Mouse (Mus musculus) regulatory T cell (primary cell): ENCODE results near the gene Gpr89.

ENCODE experiments used
- in situ Hi-C: fragments of 300-600 bp; cut with MboI, MseI; formaldehyde crosslinking; loops from one replicate; pipeline ENCODE4 v1.15.1; 2025; ENCODE audit warnings: high pct_unique_total_duplicates

Gpr89 gene

GRCm38 (mm10) chr3:96824614-96825013, 80.5 kb downstream of the Gpr89 start:
- in situ Hi-C loops = no loop called here

GRCm38 (mm10) chr3:96823701-96824100, 81.4 kb downstream of the Gpr89 start:
- in situ Hi-C loops = no loop called here

- in situ Hi-C loops = no loop called here
Measured at GRCm38 (mm10) chr3:96821581-96821980, 83.6 kb downstream of the Gpr89 start.

- in situ Hi-C loops = no loop called here
Measured at GRCm38 (mm10) chr3:96820116-96820915, 84.8 kb downstream of the Gpr89 start.
